Mouse (Mus musculus): ENCODE results near the gene Sowaha.

DNA sequence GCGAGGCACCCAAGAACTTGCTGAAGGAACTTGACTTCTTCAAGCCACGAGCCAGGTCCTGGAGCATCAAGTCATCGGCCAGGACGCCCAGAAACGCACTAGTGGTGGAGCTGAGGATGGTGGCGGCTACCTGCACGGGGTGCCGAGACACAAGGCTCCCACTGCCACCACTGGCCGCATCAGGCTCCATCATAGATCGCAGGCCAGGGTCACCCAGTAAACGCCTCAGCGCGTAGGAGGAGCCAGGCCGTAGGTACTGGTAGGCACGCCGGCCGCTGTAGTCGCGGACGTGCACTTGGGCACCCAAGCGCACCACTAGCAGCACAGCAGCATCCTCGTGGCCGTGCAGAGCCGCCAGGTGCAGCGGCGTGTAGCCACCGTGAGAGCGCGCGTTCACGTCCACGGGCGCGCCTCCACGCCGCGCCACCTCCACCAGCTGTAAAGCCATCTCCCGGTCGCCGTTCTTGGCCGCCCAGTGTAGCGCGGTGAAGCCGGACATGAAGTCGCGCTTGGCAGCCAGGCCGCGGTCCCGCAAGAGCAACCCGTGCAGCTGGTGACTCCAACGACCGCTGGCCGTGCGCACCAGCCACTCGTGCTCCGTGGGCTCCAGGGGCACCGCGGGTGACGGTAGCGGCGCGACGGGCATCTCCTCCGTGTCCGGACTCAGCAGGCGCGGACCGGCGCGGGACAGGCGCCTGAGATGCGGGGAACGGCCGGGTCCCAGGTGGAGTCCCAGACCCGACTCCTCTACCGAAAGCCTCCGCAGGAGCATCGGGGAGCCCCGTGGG is 1.5 kb downstream of the Sowaha start:
- TF ChIP-seq CTCF (IDR thresholded peaks at IDR 0.05; ENCODE audit: low read depth): no peak
- no peak for TF ChIP-seq EP300 (IDR thresholded peaks at IDR 0.05; ENCODE audit: low read depth)
